In the genomic region with DNA sequence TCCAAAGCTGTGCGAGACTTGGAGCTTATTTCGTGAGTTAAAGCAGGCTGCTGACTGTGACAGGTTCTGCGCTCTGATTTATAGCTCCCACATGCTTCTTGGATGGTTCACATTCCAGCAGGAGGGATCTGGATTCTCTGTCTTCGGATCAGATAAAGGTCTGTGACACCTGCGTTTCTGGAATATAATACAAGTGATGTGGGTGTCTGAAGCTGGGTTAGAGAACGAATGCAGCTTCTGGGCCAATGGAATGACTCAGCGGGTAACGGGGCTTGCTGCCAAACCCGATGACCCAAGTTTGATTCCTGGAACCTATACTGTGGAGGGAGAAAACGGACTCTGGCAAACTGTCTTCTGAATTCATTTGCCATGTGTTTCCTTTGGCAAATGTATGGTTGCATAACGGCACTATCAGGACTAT, we compare ENCODE assay signal across 8 mouse cellular contexts. TPM values are rescaled to one million over a fixed set of nuclear protein-coding genes. Genes with fewer than 3 reads are reported as not detected.
DNase-seq lines count a peak whose midpoint lies in the region.

No protein-coding gene starts in this region.

- peak; percentile 23 for DNase-seq in gastrocnemius, adult 18-20 months (ENCODE audit: low spot score)
- DNase-seq in gastrocnemius, postnatal 36 days: no peak
- peak; percentile 24 for DNase-seq in urinary bladder, postnatal 25 days (ENCODE audit: low spot score)
- no peak for DNase-seq in urinary bladder, adult 2 months (ENCODE audit: low spot score)
- DNase-seq in fat pad, adult 2 months (ENCODE audit: extremely low read depth, low read depth, low spot score): peak; percentile 47
- DNase-seq in thymus, adult 18-20 months: no peak
- no peak for DNase-seq in spleen, adult 12 weeks (ENCODE audit: low spot score)
- no peak for DNase-seq in testis, postnatal 10 days (ENCODE audit: low spot score)

- intact Hi-C loops in gastrocnemius, postnatal 36 days (cut with DNase I): no loop called here

RNA-seq across cellular contexts. Expression of a gene that starts 46.2 kb away (rescaled TPM):
- 10 to 100 TPM; 65.7 to 72.6 TPM for total RNA-seq in gastrocnemius, adult 18-20 months (2021)
- total RNA-seq in gastrocnemius, postnatal 36 days (2021): 10 to 100 TPM; 47.5 to 61.2 TPM
- polyA plus RNA-seq in urinary bladder, adult 2 months (2012; rRNA removed): 26.4 and 28.3 TPM in 2 replicates

Comparison
In these comparisons a context has a peak if more than half of its experiments do, and no peak if none do; other contexts are left out.
1. DNase-seq: peak in gastrocnemius, adult 18-20 months (single experiment), urinary bladder, postnatal 25 days (single experiment) and fat pad, adult 2 months (single experiment); none in gastrocnemius, postnatal 36 days (0 of 2), urinary bladder, adult 2 months (single experiment), thymus, adult 18-20 months (0 of 2), spleen, adult 12 weeks (single experiment) and testis, postnatal 10 days (single experiment).